Mouse (Mus musculus): ENCODE data around the gene Birc2.
"Not testable (repeated sequence)": the region's sequence is repeated elsewhere in the genome, so short reads cannot be mapped to it uniquely, and the experiment has no call there.

The Birc2 gene

GRCm38 (mm10) chr9:7836905-7837805 lies at the start of gene Birc2:
Birc2 (minus strand) TSS chr9:7837064.
- peak; percentile 95 for DNase-seq

- no peak for DNase-seq
Observed at GRCm38 (mm10) chr9:7884346-7884745, 47.5 kb upstream of the Birc2 start.

GRCm38 (mm10) chr9:7882304-7882865 lies 45.5 kb upstream of the Birc2 start:
- no peak for DNase-seq

GRCm38 (mm10) chr9:7873511-7874211 lies 36.8 kb upstream of the Birc2 start:
- DNase-seq = no peak

GRCm38 (mm10) chr9:7872775-7873439 lies 36.0 kb upstream of the Birc2 start, which contains the start of gene Birc3:
Birc3 (minus strand) TSS chr9:7873186.
- peak; percentile 19 for DNase-seq

GRCm38 (mm10) chr9:7872044-7872774 lies 35.3 kb upstream of the Birc2 start:
- no peak for DNase-seq

GRCm38 (mm10) chr9:7871316-7872043 lies 34.6 kb upstream of the Birc2 start:
- DNase-seq = no peak

- DNase-seq = no peak
Observed at GRCm38 (mm10) chr9:7870556-7871315, 33.9 kb upstream of the Birc2 start.

GRCm38 (mm10) chr9:7868838-7869491 lies 32.1 kb upstream of the Birc2 start:
- no peak for DNase-seq

GRCm38 (mm10) chr9:7867981-7868380 lies 31.1 kb upstream of the Birc2 start:
- DNase-seq = no peak

- DNase-seq = not testable (repeated sequence)
Observed at GRCm38 (mm10) chr9:7866981-7867380, 30.1 kb upstream of the Birc2 start.

GRCm38 (mm10) chr9:7860976-7861375 lies 24.1 kb upstream of the Birc2 start:
- DNase-seq = no peak

- DNase-seq = no peak
Observed at GRCm38 (mm10) chr9:7855912-7856311, 19.0 kb upstream of the Birc2 start.

GRCm38 (mm10) chr9:7855374-7855773 lies 18.5 kb upstream of the Birc2 start:
- DNase-seq = peak; percentile 8

- not testable (repeated sequence) for DNase-seq
Observed at GRCm38 (mm10) chr9:7854196-7854595, 17.3 kb upstream of the Birc2 start.

GRCm38 (mm10) chr9:7852346-7853230 lies 15.7 kb upstream of the Birc2 start:
- no peak for DNase-seq

GRCm38 (mm10) chr9:7851841-7852240 lies 15.0 kb upstream of the Birc2 start:
- no peak for DNase-seq

- no peak for DNase-seq
Observed at GRCm38 (mm10) chr9:7848191-7848590, 11.3 kb upstream of the Birc2 start.

- DNase-seq = no peak
Observed at GRCm38 (mm10) chr9:7846667-7847199, 9.9 kb upstream of the Birc2 start.

Measured in right cerebral cortex, postnatal 14 days (tissue).